Mouse (Mus musculus) kidney, postnatal 25 days (tissue): Measurements from ENCODE around the gene Gm17079.
"Not testable (repeated sequence)": the region's sequence is repeated elsewhere in the genome, so short reads cannot be mapped to it uniquely, and the experiment has no call there.

Source experiments
- DNase-seq, 2 experiments: peaks; one replicate each; pipeline ENCODE4 v3.0.0; 2021; ENCODE audit warnings: mixed read lengths in 2 of 2

Gene Gm17079

DNA sequence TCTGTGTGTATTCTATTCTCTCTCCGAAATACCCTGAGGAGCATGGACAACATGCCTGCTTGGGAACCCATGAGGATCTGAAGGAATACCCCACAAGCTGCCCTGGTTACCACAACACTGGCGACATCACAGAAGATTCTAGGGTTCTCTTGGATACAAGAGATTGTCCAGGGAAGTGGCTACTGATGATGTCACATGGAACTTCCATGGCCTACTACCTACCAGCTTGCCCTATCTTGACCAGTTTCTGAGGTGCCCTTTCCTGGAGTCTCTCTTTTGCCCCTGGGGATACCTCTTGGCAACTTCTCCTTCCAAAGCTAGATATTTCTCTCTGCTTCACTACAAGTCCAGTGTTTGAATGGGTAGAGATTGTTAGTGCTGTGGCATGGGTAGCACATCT, at the start of gene Gm17079:
Gm17079 (minus strand) TSS at position 101 of the 400 bp plus-strand sequence.
- not testable (repeated sequence) for DNase-seq

DNA sequence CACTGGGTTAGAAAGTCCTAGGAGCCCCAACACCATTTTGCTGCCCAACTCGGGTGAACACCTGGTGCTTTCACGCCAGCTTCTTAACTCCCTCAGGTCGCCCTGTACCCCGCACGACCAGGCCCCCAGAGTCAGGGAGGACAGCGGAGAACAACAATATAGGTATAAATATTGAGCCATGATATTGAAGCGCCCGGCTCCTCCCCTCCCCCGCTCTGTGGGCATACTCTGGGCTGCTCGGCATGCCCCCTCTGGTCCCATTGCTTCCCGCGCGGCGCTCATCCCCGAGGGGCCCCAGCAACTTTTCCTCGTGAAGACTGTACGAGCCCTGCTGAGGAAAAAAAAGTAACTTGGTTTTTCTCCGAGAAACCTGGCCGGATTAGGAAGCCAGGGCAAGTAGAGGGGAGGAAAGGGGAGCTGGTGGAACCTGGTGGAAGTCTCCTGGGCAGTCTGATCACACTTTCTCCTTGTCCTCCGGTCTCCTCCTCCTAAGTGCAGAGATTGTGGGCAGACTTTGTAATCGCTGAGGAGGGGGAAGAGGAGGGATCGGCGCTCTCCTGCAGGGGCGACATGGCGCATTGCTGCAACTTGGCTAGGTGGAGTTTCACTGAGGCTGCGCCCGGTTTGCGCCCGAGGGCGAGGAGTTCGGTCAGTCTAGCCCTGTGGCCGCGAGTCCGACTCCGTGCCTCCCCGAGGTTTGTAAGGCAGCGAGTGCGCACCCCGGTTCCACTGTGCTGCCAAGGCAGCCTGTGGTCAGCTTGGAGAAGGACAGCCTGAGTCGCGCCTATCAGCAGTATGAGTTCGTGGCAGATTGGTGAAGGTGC, 45.3 kb upstream of the Gm17079 start:
- DNase-seq: peak in 1 of 2 experiments; percentile 42

DNA sequence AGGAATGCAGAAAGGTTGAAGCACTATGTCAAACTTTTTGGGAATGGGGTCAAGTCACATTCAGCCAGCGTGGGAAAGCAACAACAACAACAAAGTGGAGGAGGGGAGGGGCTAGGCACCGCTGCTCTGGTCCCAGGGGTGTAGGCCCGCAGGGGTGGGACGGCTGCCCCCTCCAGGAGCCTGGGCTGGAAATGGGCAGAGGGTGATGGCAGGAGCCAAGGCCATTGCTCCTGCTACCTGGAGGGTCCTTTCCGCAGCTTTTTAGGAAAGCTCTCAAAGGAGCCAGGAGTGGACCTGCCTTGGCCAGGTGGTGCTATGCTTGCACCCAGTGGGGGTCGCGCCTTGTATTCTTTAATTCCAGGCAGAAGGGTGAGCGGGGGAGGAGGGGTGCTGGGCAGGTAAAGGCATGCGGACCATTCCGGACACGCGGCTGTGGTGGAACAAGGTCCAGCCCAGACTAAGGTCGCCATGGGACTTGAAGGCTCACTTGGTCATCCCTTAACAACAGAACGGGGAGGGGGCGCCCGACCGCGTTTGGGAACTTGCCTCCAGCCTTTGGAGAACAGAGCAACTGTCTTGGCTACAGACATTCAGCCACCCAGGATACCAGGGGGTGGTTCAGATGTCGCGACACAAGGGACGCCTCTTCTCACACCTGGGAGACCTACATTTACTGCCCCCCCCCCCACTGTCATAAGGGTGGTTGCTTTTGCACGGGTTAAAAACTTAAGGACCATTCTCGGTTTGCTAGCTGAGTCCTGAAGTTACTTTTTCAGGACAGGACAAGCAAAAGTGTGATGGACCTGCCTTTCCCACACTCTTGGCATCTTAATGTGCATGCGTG, 44.1 kb upstream of the Gm17079 start:
- peak in 1 of 2 experiments; percentile 23 for DNase-seq

DNA sequence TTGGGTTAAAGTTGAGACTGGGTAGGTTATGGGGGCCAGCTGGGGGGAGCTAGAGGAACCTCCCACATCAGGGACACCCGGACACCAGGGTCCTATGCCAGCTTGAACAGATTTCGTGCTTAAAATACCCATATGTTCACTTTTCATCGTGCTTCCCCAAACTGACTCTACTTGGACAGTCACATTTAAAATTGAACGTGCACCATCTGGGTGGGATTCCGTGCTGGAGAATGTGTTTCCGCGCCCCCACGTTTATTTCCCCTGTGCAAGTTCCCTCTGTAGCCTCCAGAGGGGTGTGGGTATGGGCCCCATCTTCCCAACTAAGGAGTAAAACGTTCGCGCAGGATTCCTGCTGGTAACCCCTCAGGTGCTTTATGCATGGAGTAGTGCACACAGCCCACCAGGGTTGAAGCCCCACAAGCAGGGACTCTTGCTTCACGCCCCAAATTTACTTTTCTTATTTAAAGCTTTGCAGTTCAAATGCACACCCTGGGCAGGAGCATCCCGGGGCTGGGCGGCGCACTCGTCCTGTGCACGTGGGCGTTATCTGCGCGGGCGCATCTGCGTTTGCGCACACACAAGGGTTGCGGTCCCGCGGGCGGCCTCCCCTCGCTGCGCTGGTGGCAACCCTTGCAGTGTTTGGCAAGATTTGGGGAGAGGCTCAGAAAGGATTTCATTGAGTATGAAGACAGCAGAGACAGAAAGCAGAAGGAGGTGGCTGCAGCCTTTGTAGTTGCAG, 43.3 kb upstream of the Gm17079 start:
- DNase-seq: no peak

DNA sequence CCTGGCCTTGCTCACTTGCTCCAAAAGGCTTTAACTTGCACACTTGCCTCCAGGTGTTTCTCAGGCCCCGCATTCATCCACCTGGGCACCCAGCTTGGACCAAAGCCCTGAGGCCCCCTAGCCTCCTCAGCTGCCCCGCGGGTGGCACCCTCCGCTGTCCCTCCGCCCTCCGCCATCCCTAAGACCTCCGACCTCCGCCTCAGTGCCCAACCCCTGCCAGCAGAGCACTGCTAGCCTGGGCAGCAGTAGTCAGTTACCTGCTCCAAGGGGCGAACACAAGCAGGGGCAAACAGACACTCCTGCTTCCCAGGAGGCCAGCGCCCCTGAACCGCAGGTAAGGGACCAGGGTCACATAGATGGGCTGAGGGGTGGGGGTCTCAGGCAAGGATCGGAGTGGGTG, 42.7 kb upstream of the Gm17079 start:
- no peak for DNase-seq

DNA sequence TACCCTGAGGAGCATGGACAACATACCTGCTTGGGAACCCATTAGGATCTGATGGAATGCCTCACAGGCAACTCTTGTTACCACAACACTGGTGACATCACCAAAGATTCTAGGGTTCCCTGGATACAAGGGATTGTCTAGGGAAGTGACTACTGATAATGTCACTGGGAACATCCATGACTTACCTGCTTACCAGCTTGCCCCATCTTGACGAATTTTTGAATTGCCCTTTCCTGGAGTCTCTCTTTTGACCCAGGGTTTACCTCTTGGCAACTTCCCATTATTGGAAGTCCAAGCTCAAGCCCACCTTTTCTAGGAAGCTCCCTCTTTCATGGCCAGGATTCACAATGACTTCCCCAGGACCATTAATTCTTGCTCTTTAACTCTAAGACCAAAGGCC, 21.8 kb upstream of the Gm17079 start, which contains the start of gene Gm5800:
Gm5800 (minus strand) TSS at position 101 of the 400 bp plus-strand sequence.
- DNase-seq: no peak

DNA sequence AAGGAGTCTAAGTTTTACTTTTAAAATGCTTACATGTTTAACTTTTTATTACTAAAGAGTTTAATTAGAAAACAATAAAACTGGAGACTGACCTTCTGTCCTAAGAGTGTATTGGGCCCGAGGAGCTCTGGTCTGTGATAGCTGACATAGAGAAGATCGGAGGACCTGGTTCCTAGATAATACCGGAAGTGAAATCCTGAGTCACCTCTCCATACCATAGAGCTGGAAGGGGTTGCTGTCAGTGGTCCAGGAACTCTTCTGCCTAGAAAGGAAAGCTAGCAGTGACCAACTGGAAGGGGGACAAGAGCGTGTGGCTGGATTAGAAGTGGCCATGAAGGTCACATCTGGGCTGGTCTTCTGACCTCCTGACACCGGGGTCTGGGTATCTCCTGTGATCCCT, 18.0 kb downstream of the Gm17079 start:
- no peak for DNase-seq
